Mouse (Mus musculus) G1E (cell line): ENCODE data around the gene Zfp260. TPM values are rescaled to one million over a fixed set of nuclear protein-coding genes. Genes with fewer than 3 reads are reported as not detected.

Experiments
- ATAC-seq: 2 replicates; pipeline ENCODE4 v1.8.0; 2016; ENCODE audit warnings: mild to moderate bottlenecking; ENCODE audit not compliant: insufficient number of reproducible peaks, poor library complexity, low FRiP score, severe bottlenecking; ENCODE audit errors: extremely low read depth
- DNase-seq: peaks from one replicate; pipeline ENCODE4 v3.0.0; 2012; ENCODE audit warnings: low spot score
- H3K27me3 ChIP-seq: 2 replicates; pipeline ENCODE4 v1.6.1; 2012; ENCODE audit warnings: mild to moderate bottlenecking, low read length, inconsistent platforms; ENCODE audit not compliant: insufficient read depth
- H3K36me3 ChIP-seq: replicated peaks from 2 replicates; pipeline ENCODE3; 2012; ENCODE audit warnings: mild to moderate bottlenecking, inconsistent platforms
- H3K4me1 ChIP-seq: 2 replicates; pipeline ENCODE4 v1.6.1; 2012; ENCODE audit warnings: low read depth, low read length, inconsistent platforms, mixed read lengths; ENCODE audit not compliant: insufficient read depth
- H3K4me3 ChIP-seq: 2 replicates; pipeline ENCODE4 v1.5.1; 2012; ENCODE audit warnings: low read depth, mild to moderate bottlenecking, inconsistent platforms, low read length, moderate library complexity, mixed read lengths
- H3K9me3 ChIP-seq: replicated peaks from 2 replicates; pipeline ENCODE4 v1.6.1; 2012; ENCODE audit warnings: inconsistent platforms
- CTCF ChIP-seq: IDR thresholded peaks from 2 replicates; pipeline ENCODE4 v1.5.1; 2012; ENCODE audit warnings: low read depth, low read length, inconsistent platforms, mixed read lengths
- GATA1 ChIP-seq: IDR thresholded peaks from 2 replicates; pipeline ENCODE4 v1.6.1; 2012; ENCODE audit warnings: borderline replicate concordance, low read length, inconsistent platforms, mixed read lengths
- GATA2 ChIP-seq: IDR thresholded peaks from 2 replicates; pipeline ENCODE4 v1.6.1; 2012; ENCODE audit warnings: low read depth, low read length, inconsistent platforms, borderline replicate concordance
- POLR2AphosphoS5 ChIP-seq: IDR thresholded peaks from 2 replicates; pipeline ENCODE4 v1.6.1; 2012; ENCODE audit warnings: low read depth, low read length, inconsistent platforms; ENCODE audit not compliant: insufficient replicate concordance
- TAL1 ChIP-seq: conservative IDR thresholded peaks from 2 replicates; pipeline ENCODE4 v1.6.1; 2012; ENCODE audit warnings: low read depth, low read length, inconsistent platforms, mixed read lengths
- polyA plus RNA-seq: library from polyadenylated mRNA; stranded (reverse); fragments of >175 nt; gene quantifications from 2 replicates; pipeline ENCODE4 v1.2.3, GENCODE M21; 2012
- total RNA-seq, 2 experiments: library from RNA; stranded (forward) in 1 of 2; stranded (reverse) in 1 of 2; fragments of 200-1000 nt in 1 of 2; fragments of >200 nt in 1 of 2; fragmentation: Nextera tagmentation in 1 of 2; gene quantifications; 2 replicates each; pipeline ENCODE4 v1.2.3; 2014 to 2017

Zfp260 gene
- total RNA-seq (2014; fragmentation: Nextera tagmentation) (29.5 and 36.0 TPM in 2 replicates), total RNA-seq (2017) (22.9 and 24.6 TPM in 2 replicates), polyA plus RNA-seq (0.15 and 0.30 TPM in 2 replicates)

GRCm38 (mm10) chr7:30094646-30095429 is at the start of gene Zfp260:
Zfp260 (plus strand) TSS chr7:30094777.
- Histone ChIP-seq H3K9me3 (no peaks in the 10 kb centered on the region), H3K4me3 (peak within 1 kb of the TSS; percentile 79), H3K4me1 (peaks cover 39% of the 10 kb centered on the region), H3K36me3 (peaks cover 19% of the 10 kb centered on the region), H3K27me3 (no peaks in the 10 kb centered on the region)
- DNase-seq (peak; percentile 84), ATAC-seq (peak; percentile 36)
- TF ChIP-seq GATA2 (no peak), TAL1 (no peak), GATA1 (no peak), POLR2AphosphoS5 (no peak), CTCF (no peak)

DNA sequence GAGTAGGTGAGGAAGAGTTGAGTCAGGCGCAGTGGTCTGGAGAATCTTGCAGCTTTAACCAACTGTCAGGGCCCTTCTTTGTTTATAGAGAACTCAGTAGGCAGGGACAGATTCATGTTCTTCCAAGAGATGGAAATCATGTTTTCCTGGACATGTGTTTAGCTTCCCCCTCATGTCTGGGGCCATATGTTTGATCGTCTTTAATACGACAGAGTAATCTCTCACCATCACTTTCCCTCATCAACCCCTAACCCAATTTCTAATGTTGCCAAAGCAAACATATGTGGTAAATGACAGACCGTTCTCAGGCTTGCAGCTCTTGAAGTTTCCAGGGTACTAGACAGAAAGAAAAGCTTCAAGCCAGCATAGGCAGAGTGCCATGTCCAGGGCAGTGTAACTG is 46.5 kb upstream of the Zfp260 start:
- TF ChIP-seq TAL1 (no peak), CTCF (no peak), GATA1 (no peak), POLR2AphosphoS5 (no peak), GATA2 (no peak)
- H3K4me1 ChIP-seq: peaks cover 9% of the 10 kb centered on the region; the same call in 1 of the 2 replicates
- H3K4me3 ChIP-seq: no peak overlapping the region
- peaks cover 25% of the 10 kb centered on the region for H3K27me3 ChIP-seq
- no peak for DNase-seq
- no peaks in the 10 kb centered on the region for H3K36me3 ChIP-seq
- H3K9me3 ChIP-seq: no peaks in the 10 kb centered on the region
- no peak for ATAC-seq

DNA sequence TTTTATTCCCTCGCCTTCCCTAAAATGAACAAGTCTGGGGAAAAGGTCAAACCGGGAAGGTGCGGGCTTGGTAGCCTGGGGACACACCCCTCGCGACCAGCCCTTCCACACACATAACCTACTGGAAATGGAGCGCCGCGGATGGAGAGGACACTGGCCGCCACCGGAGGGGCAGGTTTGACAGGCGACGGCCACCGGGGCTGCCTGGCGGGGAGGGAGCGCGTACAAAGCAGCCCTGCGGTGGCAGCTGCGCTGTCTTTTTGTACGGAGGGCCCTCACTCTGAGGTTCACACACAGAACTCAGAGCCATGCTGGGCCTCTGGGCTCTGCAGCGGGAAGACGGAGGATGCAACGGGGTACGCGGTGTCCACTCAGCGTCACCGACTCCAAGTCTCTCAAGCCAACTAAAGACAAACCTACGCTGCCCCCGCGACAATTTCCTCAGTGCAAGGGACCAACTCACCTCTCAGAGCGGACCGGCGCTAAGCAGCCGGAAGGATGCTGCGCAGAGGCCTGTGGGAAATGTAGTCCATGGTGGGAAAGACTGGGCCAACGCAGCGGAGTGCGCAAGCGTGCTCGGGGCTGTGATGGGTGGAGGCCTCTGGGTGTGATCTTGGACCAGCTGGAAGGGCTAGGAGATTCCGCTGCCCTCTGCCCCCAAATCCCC is 43.6 kb upstream of the Zfp260 start, which contains the start of gene Zfp14:
Zfp14 (minus strand) TSS at position 499 of the 667 bp plus-strand sequence.
- H3K36me3 ChIP-seq: no peaks in the 10 kb centered on the region
- no peaks in the 10 kb centered on the region for H3K9me3 ChIP-seq
- no peak for TF ChIP-seq GATA1
- no peak for TF ChIP-seq TAL1
- no peak for TF ChIP-seq GATA2
- no peak for TF ChIP-seq POLR2AphosphoS5
- TF ChIP-seq CTCF: no peak
- peaks cover 20% of the 10 kb centered on the region for H3K27me3 ChIP-seq
- H3K4me1 ChIP-seq: peaks cover 8% of the 10 kb centered on the region; the same call in 1 of the 2 replicates
- ATAC-seq (no peak), DNase-seq (no peak)
- H3K4me3 ChIP-seq: peak within 1 kb of the TSS; percentile 8; the same call in 1 of the 2 replicates

GRCm38 (mm10) chr7:30053591-30053990 is 41.0 kb upstream of the Zfp260 start:
- peaks cover 20% of the 10 kb centered on the region for H3K27me3 ChIP-seq
- no peak overlapping the region for H3K4me3 ChIP-seq
- ATAC-seq: no peak
- H3K9me3 ChIP-seq: peaks cover 7% of the 10 kb centered on the region
- TF ChIP-seq GATA2: no peak
- no peak for TF ChIP-seq TAL1
- no peak for TF ChIP-seq CTCF
- TF ChIP-seq POLR2AphosphoS5: no peak
- TF ChIP-seq GATA1: no peak
- H3K4me1 ChIP-seq: peaks cover 8% of the 10 kb centered on the region; the same call in 1 of the 2 replicates
- DNase-seq: no peak
- peaks cover 11% of the 10 kb centered on the region for H3K36me3 ChIP-seq

GRCm38 (mm10) chr7:30060341-30060740 is 34.2 kb upstream of the Zfp260 start:
- TF ChIP-seq GATA1: no peak
- no peak for TF ChIP-seq CTCF
- no peak for TF ChIP-seq GATA2
- TF ChIP-seq POLR2AphosphoS5: no peak
- no peak for TF ChIP-seq TAL1
- Histone ChIP-seq H3K4me3 (no peak overlapping the region), H3K9me3 (peaks cover 7% of the 10 kb centered on the region), H3K36me3 (peaks cover 47% of the 10 kb centered on the region), H3K4me1 (no peaks in the 10 kb centered on the region; the same call in 1 of the 2 replicates), H3K27me3 (no peaks in the 10 kb centered on the region)
- DNase-seq (no peak), ATAC-seq (no peak)

GRCm38 (mm10) chr7:30062478-30062877 is 32.1 kb upstream of the Zfp260 start:
- H3K36me3 ChIP-seq: peaks cover 50% of the 10 kb centered on the region
- DNase-seq (no peak), ATAC-seq (no peak)
- no peaks in the 10 kb centered on the region; the same call in 1 of the 2 replicates for H3K4me1 ChIP-seq
- no peaks in the 10 kb centered on the region for H3K27me3 ChIP-seq
- no peaks in the 10 kb centered on the region for H3K9me3 ChIP-seq
- H3K4me3 ChIP-seq: no peak overlapping the region
- no peak for TF ChIP-seq GATA1
- TF ChIP-seq TAL1: no peak
- TF ChIP-seq POLR2AphosphoS5: no peak
- TF ChIP-seq GATA2: no peak
- 0 out of 2 replicates have a peak, but pooled peaks have one; percentile 15 for TF ChIP-seq CTCF
